1 mouse cellular context compared by ENCODE assay signal in the genomic region with DNA sequence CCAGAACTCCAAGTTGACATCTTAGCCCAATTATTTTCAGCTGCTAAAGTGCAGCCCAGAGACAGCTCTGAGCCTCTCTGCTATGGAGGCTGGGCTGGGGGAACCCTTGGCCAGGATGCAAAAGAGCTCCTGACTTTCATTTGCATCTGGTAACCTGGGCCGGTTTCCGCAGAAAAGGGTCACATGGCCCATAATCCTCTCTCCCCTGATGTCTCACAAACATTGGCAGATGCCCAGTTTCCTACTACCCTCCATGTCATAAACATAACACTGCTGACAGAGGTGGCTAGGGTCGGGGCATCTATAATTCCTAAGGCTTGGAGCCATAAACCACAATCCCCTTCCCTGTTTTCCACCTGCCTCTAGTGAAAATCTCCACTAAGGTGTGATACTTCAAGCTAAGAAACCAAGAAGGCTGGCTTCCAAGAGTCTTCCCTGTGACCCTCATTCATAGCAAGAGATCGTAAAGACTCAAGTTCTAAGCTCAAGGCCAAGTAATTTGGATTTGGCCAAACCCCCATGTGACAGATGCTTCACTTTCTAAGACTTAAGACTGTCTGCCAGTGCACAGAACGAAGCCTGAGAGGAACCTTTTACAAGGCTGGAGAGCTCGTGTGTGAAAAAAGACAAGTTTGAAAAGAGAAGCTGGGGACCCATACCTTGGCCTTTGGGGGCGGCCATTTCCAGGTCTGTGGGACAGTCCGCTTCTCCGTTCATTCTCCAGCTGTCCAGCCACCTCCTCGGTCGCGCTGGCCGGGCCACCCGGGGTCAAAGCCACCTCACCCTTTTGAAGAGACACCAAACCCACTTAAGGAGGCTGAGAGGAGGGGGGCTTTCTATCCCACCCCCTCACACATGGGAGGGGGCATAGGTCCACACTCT.
TF ChIP-seq lines count a peak whose summit lies in the region.

No protein-coding gene starts in this region.

TF ChIP-seq in CH12.LX, 34 proteins besides CTCF, POLR2A, EP300 and RAD21 (continued from another document):
- TF ChIP-seq MXI1 (IDR thresholded peaks at IDR 0.05; ENCODE audit: low read depth, low read length) (peak; percentile 87), BHLHE40 (IDR thresholded peaks at IDR 0.05; ENCODE audit: low read depth, low read length) (peak; percentile 88), SIN3A (IDR thresholded peaks at IDR 0.05; ENCODE audit: low read length) (peak; percentile 95), KAT2A (IDR thresholded peaks at IDR 0.05; ENCODE audit: insufficient replicate concordance, low read length) (0 out of 2 replicates have a peak, but pooled peaks have one; percentile 13), GABPA (IDR thresholded peaks at IDR 0.05; ENCODE audit: insufficient replicate concordance, low read depth, low read length) (no peak), CHD1 (IDR thresholded peaks at IDR 0.05; ENCODE audit: low read depth, low read length) (peak; percentile 73), ZC3H11A (IDR thresholded peaks at IDR 0.05; ENCODE audit: low read depth, low read length) (no peak), ETS1 (conservative IDR thresholded peaks at IDR 0.05; ENCODE audit: low read depth, low read length) (peak; percentile 83), IRF4 (IDR thresholded peaks at IDR 0.05; ENCODE audit: low read depth, low read length) (peak; percentile 68; the same call in 1 of the 2 replicates), MAFK (IDR thresholded peaks at IDR 0.05; ENCODE audit: insufficient replicate concordance, low read length) (no peak), POLR2AphosphoS2 (IDR thresholded peaks at IDR 0.05; ENCODE audit: low read depth, low read length) (peak; percentile 73; the same call in 1 of the 2 replicates), NRF1 (IDR thresholded peaks at IDR 0.05; ENCODE audit: low read depth, low read length) (0 out of 2 replicates have a peak, but pooled peaks have one; percentile 27), CHD2 (IDR thresholded peaks at IDR 0.05; ENCODE audit: low read length) (peak; percentile 76), ZNF384 (IDR thresholded peaks at IDR 0.05; ENCODE audit: low read depth, low read length) (peak; percentile 52; the same call in 1 of the 2 replicates), HCFC1 (IDR thresholded peaks at IDR 0.05; ENCODE audit: low read depth, low read length) (no peak; the same call in 1 of the 2 replicates), TCF12 (IDR thresholded peaks at IDR 0.05; ENCODE audit: low read depth, low read length) (peak; percentile 41; the same call in 1 of the 2 replicates), JUND (conservative IDR thresholded peaks at IDR 0.05; ENCODE audit: low read depth, low read length) (0 out of 2 replicates have a peak, but pooled peaks have one; percentile 37), RCOR1 (conservative IDR thresholded peaks at IDR 0.05; ENCODE audit: low read depth, low read length) (no peak), PAX5 (IDR thresholded peaks at IDR 0.05; ENCODE audit: low read length) (no peak), ZMIZ1 (IDR thresholded peaks at IDR 0.05; ENCODE audit: low read depth, low read length) (0 out of 2 replicates have a peak, but pooled peaks have one; percentile 23), E2F4 (IDR thresholded peaks at IDR 0.05; ENCODE audit: insufficient replicate concordance, low read depth, low read length) (no peak), USF1 (IDR thresholded peaks at IDR 0.05; ENCODE audit: low read depth, low read length) (peak; percentile 92), TBP (conservative IDR thresholded peaks at IDR 0.05; ENCODE audit: low read depth, low read length) (peak; percentile 86), UBTF (IDR thresholded peaks at IDR 0.05; ENCODE audit: low read depth, low read length) (0 out of 2 replicates have a peak, but pooled peaks have one; percentile 47), MYC (IDR thresholded peaks at IDR 0.05; ENCODE audit: low read depth, low read length) (peak; percentile 82), MAZ (IDR thresholded peaks at IDR 0.05; ENCODE audit: low read depth, low read length) (peak; percentile 83; the same call in 1 of the 2 replicates), USF2 (conservative IDR thresholded peaks at IDR 0.05; ENCODE audit: low read depth, low read length) (peak; percentile 88), JUN (IDR thresholded peaks at IDR 0.05; ENCODE audit: insufficient read depth, low read depth, low read length) (no peak; the same call in 1 of the 2 replicates)
TF ChIP-seq in CH12.LX: peak in this region for 24.
